Mouse (Mus musculus) embryonic facial prominence, embryonic 14.5 days (tissue): ENCODE measurements around the gene Plk1. TPM values are rescaled to one million over a fixed set of nuclear protein-coding genes. Genes with fewer than 3 reads are reported as not detected.

Experiments used
- ATAC-seq: fragments of 200-750 bp; cut with Nextera tagmentation; 2 replicates; pipeline ENCODE4 v1.8.0; 2017; ENCODE audit warnings: low read depth, moderate number of reproducible peaks, moderate TSS enrichment
- DNase-seq: peaks from one replicate; pipeline ENCODE4 v3.0.0-alpha.2; 2015; ENCODE audit warnings: low spot score
- H3K27ac ChIP-seq: fragments of 300-500 bp; sonication (generic); replicated peaks from 2 replicates; pipeline ENCODE4 v1.5.1; 2014; ENCODE audit warnings: low read depth, mild to moderate bottlenecking, low read length, moderate library complexity
- H3K27me3 ChIP-seq: fragments of 300-500 bp; sonication (generic); replicated peaks from 2 replicates; pipeline ENCODE4 v1.6.1; 2014; ENCODE audit warnings: low read length; ENCODE audit not compliant: control insufficient read depth, insufficient read depth
- H3K36me3 ChIP-seq: fragments of 300-500 bp; sonication (generic); 2 replicates; pipeline ENCODE4 v1.6.1; 2014; ENCODE audit warnings: low read length, mixed read lengths; ENCODE audit not compliant: control insufficient read depth, insufficient read depth
- H3K4me1 ChIP-seq: fragments of 300-500 bp; sonication (generic); 2 replicates; pipeline ENCODE4 v1.6.1; 2014; ENCODE audit warnings: antibody characterized with exemption, low read length; ENCODE audit not compliant: control insufficient read depth, insufficient read depth
- H3K4me2 ChIP-seq: fragments of 300-500 bp; sonication (generic); 2 replicates; pipeline ENCODE4 v1.6.1; 2014; ENCODE audit warnings: low read depth, mild to moderate bottlenecking, low read length, moderate library complexity, mixed read lengths
- H3K4me3 ChIP-seq: fragments of 300-500 bp; sonication (generic); 2 replicates; pipeline ENCODE4 v1.5.1; 2014; ENCODE audit warnings: low read depth, mild to moderate bottlenecking, low read length
- H3K9ac ChIP-seq: fragments of 300-500 bp; sonication (generic); 2 replicates; pipeline ENCODE4 v1.6.1; 2014; ENCODE audit warnings: low read depth, mild to moderate bottlenecking, low read length, moderate library complexity, mixed read lengths
- H3K9me3 ChIP-seq: fragments of 300-500 bp; sonication (generic); 2 replicates; pipeline ENCODE4 v1.6.1; 2016; ENCODE audit warnings: low read length; ENCODE audit not compliant: control insufficient read depth
- WGBS: fragments of 180-500 bp; shearing (Covaris S2); extraction: QIAGEN DNeasy Blood & Tissue Kit; methylation state at CpG from one replicate; pipeline ENCODE4 v1.1.7; 2014; 5-methylcytosine and 5-hydroxymethylcytosine counted together
- polyA plus RNA-seq: library from polyadenylated mRNA; unstranded; fragments of >200 nt; fragmentation: Nextera tagmentation; extraction: Ambion mirVana; gene quantifications from 2 replicates; pipeline ENCODE4 v1.2.1, GENCODE M21; 2014

Plk1 gene
- polyA plus RNA-seq = 69.1 and 87.1 TPM in 2 replicates

DNA sequence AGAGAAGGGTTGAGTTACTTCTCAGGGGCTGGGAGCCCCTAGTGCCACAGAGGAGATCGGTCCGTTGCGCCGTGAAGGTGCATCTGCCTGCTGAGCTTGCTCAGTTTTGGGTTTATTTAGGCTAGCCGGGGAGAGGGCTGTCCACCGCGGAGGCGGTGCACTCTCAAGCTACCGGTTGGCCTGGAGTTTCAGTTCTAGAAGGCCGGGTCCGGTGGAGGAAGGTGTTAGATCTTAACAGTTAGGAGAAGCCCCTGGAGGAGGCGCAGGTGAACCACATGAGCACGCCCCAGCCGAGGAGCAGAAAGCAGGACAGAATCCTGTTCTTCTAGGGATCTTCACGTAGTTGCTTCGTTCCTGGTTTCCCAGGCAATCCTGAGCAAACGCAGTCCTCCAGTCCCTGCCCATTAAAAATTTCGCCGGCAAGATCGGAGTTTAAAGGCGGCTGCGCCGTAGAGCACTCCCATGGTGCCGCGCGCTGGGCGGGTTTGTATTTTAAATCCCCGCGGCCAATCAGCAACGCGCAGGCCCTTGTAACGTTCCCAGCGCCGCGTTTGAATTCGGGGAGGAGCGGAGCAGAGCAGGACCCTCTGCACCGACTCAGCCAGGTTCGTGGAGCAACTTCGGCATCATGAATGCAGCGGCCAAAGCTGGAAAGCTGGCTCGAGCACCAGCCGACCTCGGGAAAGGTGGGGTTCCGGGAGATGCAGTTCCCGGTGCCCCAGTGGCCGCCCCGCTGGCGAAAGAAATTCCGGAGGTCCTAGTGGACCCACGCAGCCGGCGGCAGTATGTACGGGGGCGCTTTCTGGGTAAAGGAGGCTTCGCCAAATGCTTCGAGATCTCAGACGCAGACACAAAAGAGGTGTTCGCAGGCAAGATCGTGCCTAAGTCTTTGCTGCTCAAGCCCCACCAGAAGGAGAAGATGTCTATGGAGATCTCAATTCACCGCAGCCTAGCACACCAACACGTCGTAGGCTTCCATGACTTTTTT is at the start of gene Plk1:
Gene Plk1, plus strand, starts transcription at position 525 of the 988 bp plus-strand sequence.
- under 1% methylated on average over 60 of the region's 63 CpGs for WGBS
- H3K9ac ChIP-seq = peak within 1 kb of the TSS; percentile 59
- H3K4me1 ChIP-seq = peaks cover 24% of the 10 kb centered on the region
- peak within 1 kb of the TSS; percentile 72 for H3K27ac ChIP-seq
- no peaks in the 10 kb centered on the region for H3K9me3 ChIP-seq
- DNase-seq = peak; percentile 97
- H3K36me3 ChIP-seq = peaks cover 30% of the 10 kb centered on the region
- peak within 1 kb of the TSS; percentile 51 for H3K4me3 ChIP-seq
- ATAC-seq = peak; percentile 95
- H3K27me3 ChIP-seq = no peaks in the 10 kb centered on the region
- peak within 1 kb of the TSS; percentile 69 for H3K4me2 ChIP-seq

DNA sequence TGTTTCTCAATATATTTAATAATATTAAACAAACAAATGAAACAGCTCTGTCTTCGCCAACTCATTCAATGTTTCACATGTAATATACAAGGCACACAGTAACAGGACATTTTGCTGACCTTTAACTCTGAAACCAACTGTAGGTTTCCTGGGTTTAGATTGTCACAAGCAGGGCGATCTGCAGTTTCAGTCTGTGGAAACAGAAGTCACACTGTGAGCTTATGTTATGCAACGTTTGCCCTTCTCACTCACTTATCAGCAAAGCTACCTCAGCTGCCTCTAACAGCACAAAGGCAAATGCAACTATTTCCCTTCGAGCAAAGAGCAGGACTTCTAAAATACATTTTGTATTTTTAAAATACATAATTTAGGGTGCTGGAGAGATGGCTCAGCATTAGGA is 35.7 kb upstream of the Plk1 start:
- DNase-seq (no peak), ATAC-seq (no peak)
- H3K27me3 ChIP-seq = no peaks in the 10 kb centered on the region
- H3K27ac ChIP-seq = no peak overlapping the region
- H3K4me2 ChIP-seq = no peak overlapping the region
- H3K9me3 ChIP-seq = no peaks in the 10 kb centered on the region
- peaks cover 49% of the 10 kb centered on the region for H3K36me3 ChIP-seq
- no peaks in the 10 kb centered on the region for H3K4me1 ChIP-seq
- no peak overlapping the region for H3K4me3 ChIP-seq
- H3K9ac ChIP-seq = no peak overlapping the region
- 84% methylated on average over 4 of the region's 4 CpGs for WGBS

DNA sequence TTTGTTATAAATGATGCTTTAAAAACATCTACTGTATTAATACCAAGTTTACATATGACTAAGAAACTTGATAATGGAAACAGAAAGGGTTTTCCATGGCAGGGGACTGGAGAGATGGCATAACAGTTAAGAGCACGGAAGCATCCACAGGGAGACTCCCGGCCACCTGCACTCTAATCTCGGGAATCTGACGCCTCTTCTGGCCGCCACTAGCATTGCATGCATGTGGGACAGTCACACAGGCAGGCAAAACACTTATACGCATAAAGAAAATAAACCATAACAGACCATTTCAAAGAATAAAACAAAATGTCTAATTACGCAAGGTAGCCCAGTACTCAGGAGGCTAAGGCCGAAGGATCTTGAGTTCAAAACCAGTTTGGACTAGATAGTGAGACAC is 33.6 kb upstream of the Plk1 start:
- ATAC-seq (no peak), DNase-seq (no peak)
- WGBS = 73% methylated on average over 8 of the region's 8 CpGs
- Histone ChIP-seq H3K9ac (no peak overlapping the region), H3K9me3 (no peaks in the 10 kb centered on the region), H3K4me2 (no peak overlapping the region), H3K4me1 (no peaks in the 10 kb centered on the region), H3K27ac (no peak overlapping the region), H3K27me3 (no peaks in the 10 kb centered on the region), H3K36me3 (peaks cover 46% of the 10 kb centered on the region), H3K4me3 (no peak overlapping the region)

DNA sequence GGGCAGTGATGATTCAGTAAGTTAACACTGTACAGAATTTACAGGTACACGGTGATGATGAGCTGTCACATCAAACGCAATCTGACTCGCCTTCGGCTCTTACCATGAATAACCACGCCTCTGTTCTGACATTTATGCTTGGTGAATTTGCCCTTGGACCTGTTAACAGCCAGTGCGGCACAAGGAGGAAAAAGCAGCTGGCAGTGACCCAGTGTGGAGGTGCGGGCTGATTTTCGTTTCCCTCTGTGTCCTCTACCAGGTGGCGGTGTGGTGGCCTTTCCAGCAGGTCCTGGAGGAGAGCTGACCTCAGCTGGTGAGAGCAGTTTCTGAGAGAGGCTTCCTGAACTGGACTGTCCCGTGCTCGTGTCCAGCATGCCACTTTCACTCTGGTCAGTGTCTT is 32.3 kb upstream of the Plk1 start:
- H3K9ac ChIP-seq = no peak overlapping the region
- H3K36me3 ChIP-seq = peaks cover 44% of the 10 kb centered on the region

DNA sequence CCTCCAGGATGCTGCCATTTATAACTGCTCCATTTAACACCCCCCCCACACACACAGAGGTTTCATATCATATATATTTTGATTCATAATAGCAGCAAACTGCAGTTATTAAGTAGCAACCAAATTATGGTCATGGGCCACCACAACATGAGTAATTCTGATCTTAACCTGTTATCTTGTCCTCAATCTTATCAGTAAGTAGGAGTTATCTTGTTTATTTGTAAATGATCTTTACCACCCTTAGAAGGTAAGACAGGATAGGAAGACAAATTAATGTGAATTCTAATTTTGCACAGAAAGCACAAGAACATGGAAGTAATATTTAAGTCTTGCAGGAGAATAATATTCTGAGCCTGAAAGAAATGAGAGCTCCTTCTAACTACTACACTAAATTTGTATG is 27.4 kb upstream of the Plk1 start:
- Histone ChIP-seq H3K9me3 (no peaks in the 10 kb centered on the region), H3K4me1 (peaks cover 3% of the 10 kb centered on the region; the same call in 1 of the 2 replicates), H3K4me2 (peak overlapping the region; percentile 77), H3K4me3 (peak overlapping the region; percentile 86), H3K9ac (peak overlapping the region; percentile 88), H3K27ac (no peak overlapping the region), H3K27me3 (no peaks in the 10 kb centered on the region), H3K36me3 (peaks cover 44% of the 10 kb centered on the region)
- DNase-seq (no peak), ATAC-seq (no peak)

More for the DNA sequence above, 32.3 kb upstream of the Plk1 start:
- Histone ChIP-seq H3K27me3 (no peaks in the 10 kb centered on the region), H3K4me2 (no peak overlapping the region), H3K4me3 (no peak overlapping the region), H3K4me1 (no peaks in the 10 kb centered on the region), H3K27ac (no peak overlapping the region), H3K9me3 (no peaks in the 10 kb centered on the region)
- DNase-seq (no peak), ATAC-seq (no peak)
- 94% methylated on average over 11 of the region's 11 CpGs for WGBS

DNA sequence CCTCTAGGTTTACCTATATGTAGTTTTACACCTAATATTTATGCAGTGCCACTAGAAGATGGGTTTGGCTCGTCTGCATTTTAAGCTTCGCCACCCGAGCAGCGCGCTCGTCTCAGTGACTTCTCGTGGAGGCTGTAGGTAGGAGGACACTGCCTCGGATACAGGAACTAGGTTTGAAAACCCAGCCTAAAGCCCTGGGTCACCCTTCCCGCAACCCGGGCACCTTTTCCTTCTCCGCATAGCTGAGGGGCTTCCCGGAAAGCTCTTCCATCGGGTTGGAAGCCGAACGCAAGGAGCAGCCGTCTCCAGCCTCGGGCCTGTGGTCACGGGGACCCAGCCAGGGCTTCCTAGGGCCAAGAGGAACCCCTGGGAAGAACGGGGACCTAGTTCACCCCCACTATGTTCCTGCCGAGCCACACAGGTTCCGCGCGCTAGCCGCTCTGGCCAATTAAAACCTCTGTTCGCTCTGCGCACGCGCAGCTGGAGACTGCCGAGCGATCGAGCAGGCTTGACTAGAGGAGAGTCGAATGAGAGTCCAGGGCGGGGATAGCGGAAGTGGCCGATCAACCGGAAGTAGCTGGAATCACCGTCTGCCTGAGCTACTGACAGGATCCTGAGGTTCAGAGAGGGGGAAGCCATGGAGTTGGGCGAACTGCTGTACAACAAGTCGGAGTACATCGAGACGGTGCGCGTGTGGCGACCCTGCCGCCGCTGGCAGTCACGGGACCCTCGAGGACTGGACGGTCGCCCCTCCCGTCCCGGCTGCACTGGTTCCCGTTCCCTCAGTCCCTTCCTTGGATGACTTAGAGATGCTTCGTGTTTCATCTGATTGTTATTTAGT is 26.5 kb upstream of the Plk1 start, which contains the start of the genes Palb2 and Dctn5:
Gene Palb2, minus strand, starts transcription at position 489 of the 841 bp plus-strand sequence.
Gene Dctn5, plus strand, starts transcription at position 545 of the 841 bp plus-strand sequence.
- under 1% methylated on average over 53 of the region's 54 CpGs for WGBS

DNA sequence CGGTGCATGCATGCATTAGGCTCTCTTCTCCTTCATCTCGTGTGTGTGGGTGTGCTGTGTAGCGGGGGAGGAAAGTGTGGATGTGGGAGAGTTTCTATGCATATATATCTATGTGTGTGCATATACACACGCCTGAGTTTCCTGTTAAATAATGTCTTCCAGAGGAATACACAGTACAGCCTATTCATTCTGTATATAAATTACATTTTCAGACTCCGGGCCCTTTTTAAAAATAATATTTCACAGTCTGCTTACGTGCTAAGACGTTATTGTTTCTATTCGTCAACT is 26.0 kb upstream of the Plk1 start:
- Histone ChIP-seq H3K4me2 (peak overlapping the region; percentile 77), H3K36me3 (peaks cover 41% of the 10 kb centered on the region), H3K27me3 (no peaks in the 10 kb centered on the region), H3K9ac (peak overlapping the region; percentile 88), H3K4me3 (peak overlapping the region; percentile 86), H3K4me1 (peaks cover 3% of the 10 kb centered on the region; the same call in 1 of the 2 replicates), H3K9me3 (no peaks in the 10 kb centered on the region), H3K27ac (peak overlapping the region; percentile 70; the same call in 1 of the 2 replicates)
- ATAC-seq (no peak), DNase-seq (no peak)
- WGBS = 16% methylated on average over 8 of the region's 8 CpGs

More for the DNA sequence above, 26.5 kb upstream of the Plk1 start, which contains the start of the genes Palb2 and Dctn5:
- Histone ChIP-seq H3K36me3 (peaks cover 41% of the 10 kb centered on the region), H3K27ac (peak within 1 kb of the TSS; percentile 70; the same call in 1 of the 2 replicates), H3K4me3 (peak within 1 kb of the TSS; percentile 86), H3K27me3 (no peaks in the 10 kb centered on the region), H3K9me3 (no peaks in the 10 kb centered on the region), H3K9ac (peak within 1 kb of the TSS; percentile 88), H3K4me2 (peak within 1 kb of the TSS; percentile 77), H3K4me1 (peaks cover 3% of the 10 kb centered on the region; the same call in 1 of the 2 replicates)
- ATAC-seq (peak; percentile 99), DNase-seq (peak; percentile 98)

DNA sequence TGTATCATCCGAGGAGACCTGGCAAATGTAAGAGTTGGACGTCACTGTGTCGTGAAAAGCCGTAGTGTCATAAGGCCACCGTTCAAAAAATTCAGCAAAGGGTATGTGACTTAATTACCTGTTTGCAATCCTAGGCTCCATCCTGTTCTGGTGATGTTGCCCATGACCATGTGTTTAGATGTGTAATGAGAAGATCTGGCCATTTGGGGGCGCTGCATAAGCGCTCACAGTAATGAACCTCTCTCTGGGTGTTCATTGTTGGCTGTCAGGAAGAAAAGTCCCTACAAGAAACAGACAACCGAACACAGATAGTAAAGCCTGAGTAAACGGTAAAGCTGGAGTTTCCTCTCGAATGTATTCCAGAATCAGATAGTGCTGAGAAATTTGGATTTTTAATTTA is 24.2 kb upstream of the Plk1 start:
- H3K4me2 ChIP-seq = no peak overlapping the region
- H3K4me1 ChIP-seq = peaks cover 3% of the 10 kb centered on the region; the same call in 1 of the 2 replicates
- H3K9me3 ChIP-seq = no peaks in the 10 kb centered on the region
- H3K27me3 ChIP-seq = no peaks in the 10 kb centered on the region
- DNase-seq = no peak
- no peak overlapping the region for H3K27ac ChIP-seq
- H3K36me3 ChIP-seq = peaks cover 55% of the 10 kb centered on the region
- no peak for ATAC-seq
- H3K9ac ChIP-seq = no peak overlapping the region
- WGBS = 79% methylated on average over 10 of the region's 10 CpGs
- no peak overlapping the region for H3K4me3 ChIP-seq
